Mouse (Mus musculus) intestine, embryonic 14.5 days (tissue): ENCODE data around the gene Fgf11. TPM values are rescaled to one million over a fixed set of nuclear protein-coding genes. Genes with fewer than 3 reads are reported as not detected.

Experiments used
- ATAC-seq: fragments of 200-750 bp; cut with Nextera tagmentation; replicated peaks from 2 replicates; pipeline ENCODE4 v1.8.0; 2017; ENCODE audit warnings: low read depth, moderate number of reproducible peaks, moderate TSS enrichment, moderate library complexity; ENCODE audit not compliant: low FRiP score, low TSS enrichment
- DNase-seq: peaks from one replicate; pipeline ENCODE4 v3.0.0-alpha.2; 2018; ENCODE audit warnings: low spot score
- H3K27ac ChIP-seq: fragments of 300-500 bp; sonication (generic); 2 replicates; pipeline ENCODE4 v1.5.1; 2014; ENCODE audit warnings: low read depth, mild to moderate bottlenecking, control low read depth
- H3K27me3 ChIP-seq: fragments of 300-500 bp; sonication (generic); replicated peaks from 2 replicates; pipeline ENCODE4 v1.6.1; 2014; ENCODE audit warnings: low read length, control low read depth; ENCODE audit not compliant: control insufficient read depth, insufficient read depth
- H3K36me3 ChIP-seq: fragments of 300-500 bp; sonication (generic); 2 replicates; pipeline ENCODE4 v1.6.1; 2014; ENCODE audit warnings: low read length, control low read depth; ENCODE audit not compliant: control insufficient read depth, insufficient read depth
- H3K4me1 ChIP-seq: fragments of 300-500 bp; sonication (generic); replicated peaks from 2 replicates; pipeline ENCODE4 v1.6.1; 2014; ENCODE audit warnings: low read length, control low read depth, mixed read lengths; ENCODE audit not compliant: control insufficient read depth, insufficient read depth
- H3K4me2 ChIP-seq: fragments of 300-500 bp; sonication (generic); 2 replicates; pipeline ENCODE4 v1.6.1; 2014; ENCODE audit warnings: low read length
- H3K4me3 ChIP-seq: fragments of 300-500 bp; sonication (generic); 2 replicates; pipeline ENCODE4 v1.5.1; 2014; ENCODE audit warnings: low read depth, low read length, control low read depth, mixed read lengths
- H3K9ac ChIP-seq: fragments of 300-500 bp; sonication (generic); 2 replicates; pipeline ENCODE4 v1.6.1; 2014; ENCODE audit warnings: mild to moderate bottlenecking, low read length
- H3K9me3 ChIP-seq: fragments of 300-500 bp; sonication (generic); 2 replicates; pipeline ENCODE4 v1.6.1; 2016; ENCODE audit warnings: low read length, control low read depth; ENCODE audit not compliant: control insufficient read depth
- WGBS: fragments of 180-500 bp; shearing (Covaris S2); extraction: QIAGEN DNeasy Blood & Tissue Kit; methylation state at CpG from one replicate; pipeline ENCODE4 v1.1.7; 2014; 5-methylcytosine and 5-hydroxymethylcytosine counted together
- polyA plus RNA-seq: library from polyadenylated mRNA; unstranded; fragments of >200 nt; fragmentation: Nextera tagmentation; extraction: Ambion mirVana; gene quantifications from 2 replicates; pipeline ENCODE4 v1.2.1, GENCODE M21; 2014

The Fgf11 gene
- 1.1 and 1.4 TPM in 2 replicates for polyA plus RNA-seq

DNA sequence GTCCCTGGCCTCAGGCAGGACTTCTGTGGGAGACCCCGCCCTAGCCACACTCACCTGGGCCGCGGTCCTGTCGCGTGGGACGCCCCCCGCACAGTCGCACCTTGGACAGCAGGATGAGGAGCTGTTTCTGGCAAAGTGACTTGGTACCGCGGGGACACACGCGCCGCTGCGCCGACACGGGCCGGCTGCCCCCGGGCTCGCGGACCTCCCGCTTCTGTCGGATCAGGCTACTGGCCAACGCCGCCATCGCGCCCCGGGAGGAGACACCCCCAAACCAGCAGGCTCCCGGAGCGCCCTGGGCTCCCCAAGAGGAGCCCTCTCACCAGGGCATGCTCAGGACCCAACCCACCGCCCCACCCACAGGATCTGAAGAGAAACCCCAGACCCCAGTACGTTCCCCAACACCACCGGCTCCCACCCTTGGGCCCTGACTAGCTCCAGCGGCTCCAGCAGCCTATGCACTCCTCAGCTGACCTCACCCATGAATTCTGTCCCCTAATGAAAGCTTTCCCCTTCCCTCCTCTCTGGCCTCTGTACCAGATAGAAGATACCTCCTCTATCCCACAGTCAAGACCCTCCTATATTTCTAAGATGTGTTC lies at the start of gene Fgf11:
TSS of gene Fgf11 (minus strand) at position 479 of the 599 bp plus-strand sequence.
- peaks cover 44% of the 10 kb centered on the region for H3K4me1 ChIP-seq
- peaks cover 38% of the 10 kb centered on the region for H3K27me3 ChIP-seq
- WGBS = under 1% methylated on average over 33 of the region's 33 CpGs
- ATAC-seq (no peak), DNase-seq (peak; percentile 59)
- H3K9me3 ChIP-seq = no peaks in the 10 kb centered on the region
- H3K4me2 ChIP-seq = peak within 1 kb of the TSS; percentile 82
- peak within 1 kb of the TSS; percentile 48 for H3K9ac ChIP-seq
- peak within 1 kb of the TSS; percentile 19; the same call in 1 of the 2 replicates for H3K27ac ChIP-seq
- no peaks in the 10 kb centered on the region for H3K36me3 ChIP-seq
- H3K4me3 ChIP-seq = peak within 1 kb of the TSS; percentile 58

DNA sequence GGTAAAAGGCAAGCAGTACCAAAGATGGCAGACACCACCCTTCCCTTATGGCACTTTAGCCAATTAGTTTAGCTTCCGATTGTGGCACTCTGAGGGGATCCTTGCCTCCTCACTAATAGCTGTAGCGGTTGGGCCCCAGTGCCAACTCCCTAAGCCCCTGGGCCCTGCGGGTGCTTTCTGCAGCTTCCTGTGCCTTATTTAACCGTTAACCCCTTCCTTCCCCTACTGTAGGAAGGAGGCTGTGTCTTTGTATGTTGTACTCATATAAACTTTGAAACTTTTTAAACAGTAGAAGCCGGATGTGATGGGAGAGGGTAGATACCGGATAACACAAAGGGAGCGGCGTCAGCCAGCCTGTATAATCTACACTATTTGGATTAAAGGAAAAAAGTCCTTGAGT lies 49.1 kb upstream of the Fgf11 start:
- Histone ChIP-seq H3K36me3 (peaks cover 49% of the 10 kb centered on the region), H3K4me2 (no peak overlapping the region), H3K4me1 (peaks cover 14% of the 10 kb centered on the region), H3K9ac (no peak overlapping the region), H3K27me3 (no peaks in the 10 kb centered on the region), H3K9me3 (no peaks in the 10 kb centered on the region), H3K27ac (no peak overlapping the region), H3K4me3 (no peak overlapping the region)
- DNase-seq (no peak), ATAC-seq (no peak)
- WGBS = 70% methylated on average over 8 of the region's 8 CpGs

DNA sequence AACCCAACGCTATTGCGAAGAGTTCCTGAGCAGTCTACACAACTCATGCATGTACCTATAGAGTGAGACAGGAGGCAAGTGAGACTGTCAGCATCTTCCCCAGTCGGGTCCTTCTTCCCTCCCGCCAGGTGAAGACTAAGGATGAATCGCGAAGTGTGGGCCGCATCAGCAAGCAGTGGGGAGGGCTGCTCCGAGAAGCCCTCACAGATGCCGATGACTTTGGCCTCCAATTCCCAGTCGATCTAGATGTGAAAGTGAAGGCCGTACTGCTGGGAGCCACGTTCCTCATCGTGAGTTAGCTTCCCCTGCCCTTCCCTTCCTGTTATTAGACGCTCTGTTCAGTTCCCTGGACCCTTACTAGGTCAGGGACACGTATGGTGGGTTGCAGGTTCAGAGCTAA lies 48.2 kb upstream of the Fgf11 start:
- H3K9ac ChIP-seq = no peak overlapping the region
- H3K4me1 ChIP-seq = peaks cover 20% of the 10 kb centered on the region
- H3K4me2 ChIP-seq = no peak overlapping the region
- WGBS = 92% methylated on average over 15 of the region's 15 CpGs
- no peak for DNase-seq
- no peaks in the 10 kb centered on the region for H3K27me3 ChIP-seq
- H3K4me3 ChIP-seq = no peak overlapping the region
- no peaks in the 10 kb centered on the region for H3K9me3 ChIP-seq
- ATAC-seq = no peak
- H3K36me3 ChIP-seq = peaks cover 49% of the 10 kb centered on the region
- no peak overlapping the region for H3K27ac ChIP-seq

DNA sequence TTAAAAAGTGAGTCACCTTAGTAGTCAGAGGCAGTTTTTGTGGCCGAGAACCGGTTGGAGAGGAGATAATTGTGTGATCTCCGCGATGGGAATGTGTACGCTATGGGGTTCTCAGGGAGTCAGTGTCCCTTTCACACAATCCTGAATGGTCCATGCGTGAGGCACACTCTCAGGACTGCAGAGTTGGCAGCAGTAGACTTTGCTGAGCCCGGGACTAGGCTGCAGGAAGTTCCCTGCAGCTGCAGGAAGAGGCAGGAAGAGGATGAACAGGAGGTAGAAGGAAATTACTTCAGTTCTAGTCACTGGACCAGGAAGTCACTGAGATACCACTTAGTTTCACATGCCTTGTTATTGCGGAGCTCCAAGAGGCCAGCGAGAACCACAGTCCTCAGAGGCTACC lies 47.5 kb upstream of the Fgf11 start:
- ATAC-seq = no peak
- peaks cover 20% of the 10 kb centered on the region for H3K4me1 ChIP-seq
- H3K27me3 ChIP-seq = no peaks in the 10 kb centered on the region
- no peak overlapping the region for H3K4me3 ChIP-seq
- no peak overlapping the region for H3K27ac ChIP-seq
- H3K9me3 ChIP-seq = no peaks in the 10 kb centered on the region
- peaks cover 49% of the 10 kb centered on the region for H3K36me3 ChIP-seq
- no peak for DNase-seq
- no peak overlapping the region for H3K4me2 ChIP-seq
- no peak overlapping the region for H3K9ac ChIP-seq
- WGBS = 90% methylated on average over 9 of the region's 9 CpGs

DNA sequence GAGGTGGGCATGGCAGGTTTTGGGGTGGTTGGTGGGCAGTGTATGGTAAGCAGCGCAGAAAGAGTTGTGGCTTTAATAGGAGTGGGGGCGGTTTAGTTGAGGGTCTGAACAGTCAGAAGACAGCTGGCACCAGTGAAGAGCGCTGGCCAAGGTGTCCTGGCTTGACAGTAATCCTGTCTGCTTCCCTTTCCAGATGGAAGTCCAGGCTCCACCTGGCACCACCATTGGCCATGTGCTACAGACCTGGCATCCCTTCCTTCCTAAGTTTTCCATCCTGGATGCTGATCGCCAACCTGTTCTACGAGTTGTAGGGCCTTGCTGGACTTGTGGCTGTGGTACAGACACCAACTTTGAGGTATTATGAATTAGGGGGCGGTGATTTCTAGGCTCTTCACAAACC lies 46.4 kb upstream of the Fgf11 start:
- WGBS = 95% methylated on average over 6 of the region's 6 CpGs
- H3K9ac ChIP-seq = no peak overlapping the region
- ATAC-seq = no peak
- H3K27ac ChIP-seq = no peak overlapping the region
- no peak overlapping the region for H3K4me3 ChIP-seq
- H3K36me3 ChIP-seq = peaks cover 49% of the 10 kb centered on the region
- peak overlapping the region; percentile 91 for H3K4me2 ChIP-seq
- no peak for DNase-seq
- peaks cover 20% of the 10 kb centered on the region for H3K4me1 ChIP-seq
- H3K27me3 ChIP-seq = no peaks in the 10 kb centered on the region
- H3K9me3 ChIP-seq = no peaks in the 10 kb centered on the region

DNA sequence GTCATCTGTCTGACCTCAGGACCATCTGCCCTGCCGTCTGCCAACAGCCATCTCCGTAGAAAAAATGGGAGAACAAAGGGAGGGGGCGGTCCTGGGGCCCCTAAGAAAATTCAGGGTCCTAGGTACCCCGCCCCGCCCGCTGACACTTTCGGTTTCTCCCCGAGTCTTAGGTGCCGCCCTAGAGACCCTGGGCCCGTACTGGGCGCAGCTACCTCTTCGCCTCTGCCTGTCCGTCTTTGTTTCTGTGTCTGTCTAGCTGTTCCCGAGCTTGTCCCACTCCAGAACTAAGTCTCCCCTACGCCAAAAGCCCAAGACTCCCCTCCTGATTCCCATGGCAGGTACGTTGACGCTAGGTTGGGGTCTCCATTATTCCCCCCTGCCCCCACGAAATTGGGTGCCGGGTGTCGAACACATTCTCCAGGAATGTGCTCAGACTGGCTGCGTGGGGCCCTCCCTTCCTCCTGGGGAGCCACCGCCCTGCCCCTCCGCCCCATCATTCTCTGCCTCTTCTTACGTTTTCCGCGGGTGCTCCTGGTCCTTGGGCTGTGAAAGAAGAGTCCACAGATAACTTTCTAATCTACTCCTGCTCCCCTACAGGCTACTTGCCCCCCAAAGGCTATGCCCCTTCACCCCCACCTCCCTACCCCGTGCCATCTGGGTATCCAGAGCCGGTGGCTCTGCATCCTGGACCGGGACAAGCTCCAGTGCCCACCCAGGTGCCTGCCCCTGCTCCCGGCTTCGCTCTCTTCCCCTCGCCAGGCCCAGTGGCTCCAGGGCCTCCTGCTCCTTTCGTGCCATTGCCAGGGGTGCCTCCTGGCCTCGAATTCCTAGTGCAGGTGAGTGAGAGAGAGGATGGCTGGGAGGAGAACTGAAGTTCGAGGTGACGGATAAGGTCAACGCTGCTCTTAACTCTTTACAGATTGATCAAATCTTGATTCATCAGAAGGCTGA lies 45.4 kb upstream of the Fgf11 start:
- Histone ChIP-seq H3K4me2 (peak overlapping the region; percentile 91), H3K4me3 (peak overlapping the region; percentile 77), H3K27me3 (no peaks in the 10 kb centered on the region), H3K4me1 (peaks cover 20% of the 10 kb centered on the region), H3K9me3 (no peaks in the 10 kb centered on the region), H3K9ac (peak overlapping the region; percentile 87), H3K27ac (peak overlapping the region; percentile 96), H3K36me3 (peaks cover 40% of the 10 kb centered on the region)
- peak; percentile 49 for ATAC-seq
- DNase-seq = no peak
- WGBS = 7% methylated on average over 37 of the region's 37 CpGs

DNA sequence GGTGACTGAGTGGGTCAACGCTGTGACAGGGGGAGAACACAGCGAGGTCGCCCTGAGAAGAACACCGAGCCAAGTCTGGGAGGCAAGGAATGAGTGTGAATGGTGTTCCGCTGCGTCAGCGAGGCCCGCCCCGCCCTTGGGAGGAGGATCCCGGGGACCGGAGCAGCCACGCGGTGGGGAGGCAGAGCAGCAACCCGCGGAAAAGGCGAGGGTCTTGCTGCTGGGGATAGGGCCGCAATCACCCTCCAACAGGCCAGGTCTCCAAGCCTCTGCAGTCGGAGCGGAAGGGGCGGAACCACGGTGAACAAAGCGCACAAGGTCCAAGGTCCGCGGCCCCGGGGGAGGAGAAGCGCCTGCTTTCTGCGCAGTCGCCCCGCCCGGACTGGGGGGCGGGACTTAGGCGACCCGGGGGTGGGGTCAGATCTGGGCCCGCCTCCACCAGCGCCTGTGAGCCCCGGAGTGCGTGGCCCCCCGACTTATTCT lies 44.6 kb upstream of the Fgf11 start, which contains the start of gene Plscr3:
TSS of gene Plscr3 (plus strand) at position 179 of the 483 bp plus-strand sequence.
- WGBS = 1% methylated on average over 37 of the region's 38 CpGs
- peak; percentile 91 for ATAC-seq
- Histone ChIP-seq H3K9ac (peak within 1 kb of the TSS; percentile 87), H3K27ac (peak within 1 kb of the TSS; percentile 96), H3K36me3 (peaks cover 32% of the 10 kb centered on the region), H3K4me2 (peak within 1 kb of the TSS; percentile 91), H3K27me3 (no peaks in the 10 kb centered on the region), H3K4me3 (peak within 1 kb of the TSS; percentile 77), H3K4me1 (peaks cover 20% of the 10 kb centered on the region), H3K9me3 (no peaks in the 10 kb centered on the region)
- peak; percentile 97 for DNase-seq

DNA sequence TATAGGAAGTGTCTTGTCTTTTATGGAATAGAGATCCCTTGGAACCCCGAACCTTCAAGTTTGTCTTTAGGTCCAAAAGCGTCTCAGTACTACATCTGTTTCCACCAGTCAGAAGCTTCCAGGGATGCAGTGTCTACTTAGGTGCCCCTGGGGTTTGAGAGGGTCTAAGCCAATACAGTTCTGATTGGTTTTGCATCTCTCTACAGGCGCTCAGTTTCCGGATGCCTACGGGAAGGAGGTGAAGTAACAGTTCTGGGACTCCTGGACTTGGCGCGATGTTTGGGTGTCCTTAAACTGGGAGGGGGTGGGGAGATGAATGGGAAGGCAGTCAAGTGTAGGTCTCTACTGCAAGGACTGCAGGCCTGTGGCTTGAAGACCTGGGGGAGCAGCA lies 37.1 kb upstream of the Fgf11 start:
- ATAC-seq (peak; percentile 2; the same call in 1 of the 2 replicates), DNase-seq (no peak)
- Histone ChIP-seq H3K27ac (peak overlapping the region; percentile 83), H3K9ac (peak overlapping the region; percentile 64), H3K4me2 (peak overlapping the region; percentile 68), H3K36me3 (0 out of 2 replicates have a peak, but pooled peaks cover 2% of the 10 kb centered on the region), H3K27me3 (no peaks in the 10 kb centered on the region), H3K4me1 (peaks cover 29% of the 10 kb centered on the region), H3K4me3 (peak overlapping the region; percentile 79), H3K9me3 (no peaks in the 10 kb centered on the region)
- WGBS = 1% methylated on average over 7 of the region's 7 CpGs
